Mouse (Mus musculus) left cerebral cortex, postnatal 14 days (tissue): ENCODE results near the gene Sco1. TPM values are rescaled to one million over a fixed set of nuclear protein-coding genes. Genes with fewer than 3 reads are reported as not detected.

Source experiments
- DNase-seq, 2 experiments: peaks; one replicate each; pipeline ENCODE4 v3.0.0; 2021 to 2022; ENCODE audit warnings: low spot score in 2 of 2, mixed read lengths in 1 of 2
- intact Hi-C: fragments of 180-260 bp; cut with DNase I; formaldehyde crosslinking; loops from one replicate; pipeline ENCODE4 v1.15.1; 2025
- total RNA-seq, 2 experiments: library from RNA; stranded (reverse); gene quantifications; 2 replicates each; pipeline ENCODE4 v1.2.3; 2021

The Sco1 gene
- total RNA-seq, 2 experiments from 2014 or later = 8.3 to 8.8 TPM

GRCm38 (mm10) chr11:67036892-67037291 is 15.6 kb upstream of the Sco1 start:
- DNase-seq = no peak
- intact Hi-C loops = no loop called here

DNA sequence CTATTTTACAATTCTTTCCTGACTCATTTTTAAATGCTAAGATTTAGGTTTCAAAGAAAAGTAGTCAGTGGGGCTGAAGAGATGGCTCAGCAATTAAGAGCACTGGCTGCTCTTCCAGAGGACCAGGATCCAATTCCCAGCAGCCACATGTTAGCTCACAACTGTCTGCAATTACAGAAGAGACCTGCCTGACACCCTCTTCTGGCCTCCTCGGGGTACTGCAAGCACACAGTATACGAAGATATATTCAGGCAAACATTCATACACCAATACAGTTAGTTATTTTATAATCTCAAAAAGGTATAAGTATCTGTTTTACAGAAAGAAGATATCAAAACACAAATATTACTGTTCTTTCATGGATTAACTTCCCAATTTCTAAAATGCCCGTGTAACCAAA is 12.7 kb upstream of the Sco1 start:
- intact Hi-C loops = no loop called here
- DNase-seq = no peak

GRCm38 (mm10) chr11:67040483-67040882 is 12.0 kb upstream of the Sco1 start:
- no peak for DNase-seq
- intact Hi-C loops = no loop called here

DNA sequence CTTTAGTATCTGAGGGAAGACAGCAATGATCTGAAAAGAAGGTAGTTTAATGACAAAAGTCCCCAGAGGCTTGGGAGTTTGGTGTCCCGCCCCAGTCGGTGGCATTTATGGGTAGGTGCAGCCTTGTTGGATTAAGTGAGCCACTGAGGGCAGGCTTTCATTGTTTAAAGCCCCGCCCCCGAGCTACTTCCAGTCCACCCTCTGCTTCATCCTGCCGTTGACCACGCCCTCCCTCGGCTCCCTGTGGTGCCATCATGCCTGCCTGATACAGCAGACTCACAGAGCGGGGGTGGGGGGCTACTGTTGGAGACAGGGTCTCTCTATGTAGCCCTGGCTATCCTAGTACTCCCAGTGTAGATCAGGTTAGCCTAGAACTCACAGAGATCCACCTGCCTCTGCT is 9.5 kb upstream of the Sco1 start:
- intact Hi-C loops = no loop called here
- DNase-seq = no peak

GRCm38 (mm10) chr11:67044959-67045358 is 7.5 kb upstream of the Sco1 start:
- intact Hi-C loops = no loop called here
- no peak for DNase-seq

DNA sequence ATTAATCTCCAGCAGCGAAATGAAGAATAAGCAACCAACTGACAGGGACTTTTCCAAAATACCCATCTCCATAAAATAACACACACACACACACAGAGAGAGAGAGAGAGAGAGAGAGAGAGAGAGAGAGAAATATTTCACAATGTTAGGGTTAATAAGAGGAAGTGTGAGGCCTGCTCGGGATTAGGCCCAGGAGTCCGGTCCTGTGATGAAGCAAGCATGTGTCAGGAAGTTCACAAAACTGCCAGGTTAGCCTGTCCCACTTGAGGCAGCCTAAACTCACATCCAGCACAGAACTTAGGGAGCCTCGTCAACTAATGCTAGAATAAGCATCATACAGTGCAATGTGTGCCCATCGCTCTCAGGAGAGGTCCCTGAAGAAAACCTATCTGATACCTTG is 5.3 kb upstream of the Sco1 start:
- DNase-seq = no peak
- intact Hi-C loops = no loop called here

DNA sequence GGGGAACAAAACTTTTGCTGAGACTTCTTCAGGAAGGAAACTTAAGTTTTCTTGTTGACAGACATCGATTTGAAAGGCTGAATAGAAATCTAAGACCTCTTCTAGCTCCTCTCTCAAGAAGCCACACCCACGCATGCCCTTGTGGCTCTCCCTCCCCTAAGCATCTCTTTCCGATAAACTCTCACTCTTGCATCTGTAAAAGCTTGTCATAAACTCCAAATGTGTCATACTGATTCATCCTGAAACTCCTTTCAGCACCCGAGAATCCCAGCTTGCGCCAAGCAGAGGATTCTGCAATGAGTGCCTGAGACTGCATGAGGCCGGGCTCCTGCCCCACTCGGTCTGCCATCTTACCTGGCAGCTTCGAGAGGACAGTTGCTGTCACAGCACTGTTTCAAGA is 4.0 kb upstream of the Sco1 start:
- intact Hi-C loops = no loop called here
- no peak for DNase-seq

DNA sequence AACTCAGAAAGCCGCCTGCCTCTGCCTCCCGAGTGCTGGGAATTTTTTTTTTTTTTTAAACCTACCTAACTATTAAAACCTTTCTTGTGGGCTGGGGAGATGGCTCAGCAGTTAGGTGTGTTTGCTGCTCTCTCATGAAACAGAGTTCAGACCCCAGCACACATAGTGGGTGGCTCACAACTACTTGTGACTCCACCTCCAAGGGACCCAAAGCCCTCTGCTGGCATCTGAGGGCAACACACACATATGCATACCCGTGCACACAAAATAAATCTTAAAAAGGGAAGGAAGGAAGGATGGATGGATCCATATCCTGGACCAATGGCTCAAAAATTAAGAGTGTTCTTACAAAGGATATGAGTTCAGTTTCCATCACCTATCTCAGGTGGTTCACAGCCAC is 3.2 kb upstream of the Sco1 start:
- intact Hi-C loops = no loop called here
- DNase-seq = no peak

DNA sequence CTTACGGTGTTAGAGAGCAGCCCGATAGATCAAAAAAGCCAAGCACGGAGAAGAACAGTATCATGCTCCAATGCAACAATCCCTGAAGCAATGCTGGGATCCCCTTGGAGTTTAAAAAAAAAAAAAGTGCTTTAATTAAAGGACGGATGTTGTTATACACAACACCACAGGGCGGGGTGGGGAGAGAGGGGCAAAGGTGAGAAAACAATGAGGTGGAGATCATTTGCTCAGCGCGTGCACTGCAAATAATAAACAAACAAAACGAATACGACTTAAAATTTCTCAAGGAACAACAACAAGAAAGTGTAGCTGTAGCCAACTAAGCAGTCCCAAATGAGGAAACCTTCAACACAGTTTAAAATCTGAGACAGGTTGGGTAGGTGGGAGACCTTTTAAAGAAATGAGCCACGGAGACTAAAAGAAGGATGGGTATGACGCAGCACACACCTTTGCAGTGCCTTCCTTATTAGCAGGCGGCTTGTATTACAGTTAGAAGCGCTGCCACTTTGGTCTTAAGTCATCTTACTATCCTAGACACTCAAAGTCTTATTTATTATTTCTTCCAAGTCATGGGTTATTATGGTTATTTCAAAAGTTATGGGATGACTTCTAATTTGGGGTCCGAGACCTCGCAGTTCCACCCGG is 672 bp upstream of the Sco1 start:
- DNase-seq = no peak
- intact Hi-C loops = no loop called here

- no peak for DNase-seq
- intact Hi-C loops = no loop called here
Observed at GRCm38 (mm10) chr11:67054754-67055365, 2.4 kb downstream of the Sco1 start.

- intact Hi-C loops = no loop called here
- DNase-seq = no peak
Observed at GRCm38 (mm10) chr11:67061311-67061710, 8.8 kb downstream of the Sco1 start.

- peak in 1 of 2 experiments; percentile 12 for DNase-seq
- intact Hi-C loops = no loop called here
Observed at GRCm38 (mm10) chr11:67062726-67063125, 10.3 kb downstream of the Sco1 start.

- intact Hi-C loops = no loop called here
- no peak for DNase-seq
Observed at GRCm38 (mm10) chr11:67067741-67068140, 15.3 kb downstream of the Sco1 start.

DNA sequence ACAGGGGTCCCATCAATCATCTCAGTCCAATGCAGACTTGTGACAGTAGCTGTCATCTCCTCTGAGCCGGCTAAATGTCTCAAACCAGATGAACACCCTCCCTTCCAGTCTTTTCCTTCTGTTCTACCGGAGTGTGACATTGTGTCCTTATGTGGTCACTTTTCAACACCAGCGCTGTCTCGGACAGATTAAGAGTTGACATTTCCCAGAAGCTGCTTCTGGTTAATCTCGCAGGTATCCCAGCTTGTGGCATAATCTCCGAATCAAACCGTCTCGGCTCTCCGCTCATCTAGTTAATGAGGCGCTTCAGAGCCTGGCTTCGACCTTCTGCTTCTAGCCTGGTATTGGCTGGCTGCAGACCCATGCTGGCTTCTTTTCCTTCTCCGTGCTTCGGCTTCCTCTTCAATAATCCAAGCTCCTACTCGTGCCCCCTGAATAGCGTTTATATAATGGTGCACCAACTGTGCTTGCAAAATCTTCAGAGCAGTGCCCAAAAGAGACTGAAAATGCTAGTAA is 20.2 kb downstream of the Sco1 start:
- intact Hi-C loops = no loop called here
- DNase-seq = no peak

DNA sequence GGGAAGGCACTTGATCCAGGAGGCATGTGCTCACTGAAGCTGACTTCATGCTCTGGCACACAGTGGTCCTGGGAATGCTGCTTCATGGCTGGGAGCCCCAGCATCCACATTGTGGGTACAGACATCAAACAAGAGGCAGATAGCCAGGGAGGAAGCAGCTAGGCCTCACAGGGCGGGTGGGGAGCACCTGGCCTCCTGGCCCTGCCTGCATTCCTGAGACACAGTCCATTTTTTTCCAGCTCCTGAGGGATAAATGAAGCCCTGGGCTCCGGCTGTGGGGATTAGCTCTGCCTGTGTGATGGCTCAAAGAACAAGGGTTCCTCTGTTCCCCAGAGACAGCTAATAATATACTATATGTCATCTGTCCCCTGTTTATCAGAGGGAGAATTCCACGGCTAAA is 22.6 kb downstream of the Sco1 start:
- no peak for DNase-seq
- intact Hi-C loops = no loop called here

- intact Hi-C loops = no loop called here
- DNase-seq = no peak
Observed at GRCm38 (mm10) chr11:67076781-67077180, 24.3 kb downstream of the Sco1 start.

DNA sequence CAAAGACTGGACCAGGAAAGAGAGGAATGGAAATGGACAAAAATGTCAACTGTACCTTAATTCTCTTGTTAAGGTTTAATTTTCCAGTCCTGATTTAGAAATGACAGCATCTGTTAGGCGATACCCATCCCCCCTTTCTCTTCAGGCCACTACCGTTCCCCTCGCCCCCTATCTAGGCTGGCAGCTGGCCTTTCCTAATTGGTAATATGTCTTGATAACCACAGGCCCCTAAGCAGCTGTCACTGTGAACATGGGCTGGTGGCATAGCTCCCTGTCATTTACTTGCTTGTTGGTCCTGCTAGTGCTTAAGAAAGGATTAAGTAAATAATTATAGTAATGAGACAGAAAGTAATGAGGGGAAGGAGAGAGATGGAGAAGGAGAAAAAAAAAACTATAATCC is 25.0 kb downstream of the Sco1 start:
- no peak for DNase-seq
- intact Hi-C loops = no loop called here

DNA sequence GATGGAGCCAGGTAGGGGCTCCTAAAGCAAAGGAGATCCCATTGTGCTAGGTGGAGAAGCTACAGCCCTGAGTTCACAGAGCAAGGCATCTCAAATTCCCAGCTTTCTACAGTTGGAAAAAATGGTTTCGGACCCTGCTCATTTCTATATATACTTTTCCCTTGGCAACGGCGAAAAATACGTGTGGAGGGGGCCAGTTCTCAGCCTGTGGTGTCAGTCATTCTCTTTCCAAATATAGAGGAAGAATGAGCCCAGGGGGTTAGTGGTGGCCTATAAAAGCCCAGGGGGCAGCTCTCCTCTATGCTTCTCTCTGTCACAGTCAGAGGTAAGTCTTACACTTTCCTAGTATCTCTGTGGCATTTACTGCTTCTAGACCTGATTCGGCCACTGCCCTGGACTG is 25.5 kb downstream of the Sco1 start, which contains the start of gene Myh3:
TSS of gene Myh3 (plus strand) at position 301 of the 400 bp plus-strand sequence.
- intact Hi-C loops = no loop called here
- DNase-seq = no peak

DNA sequence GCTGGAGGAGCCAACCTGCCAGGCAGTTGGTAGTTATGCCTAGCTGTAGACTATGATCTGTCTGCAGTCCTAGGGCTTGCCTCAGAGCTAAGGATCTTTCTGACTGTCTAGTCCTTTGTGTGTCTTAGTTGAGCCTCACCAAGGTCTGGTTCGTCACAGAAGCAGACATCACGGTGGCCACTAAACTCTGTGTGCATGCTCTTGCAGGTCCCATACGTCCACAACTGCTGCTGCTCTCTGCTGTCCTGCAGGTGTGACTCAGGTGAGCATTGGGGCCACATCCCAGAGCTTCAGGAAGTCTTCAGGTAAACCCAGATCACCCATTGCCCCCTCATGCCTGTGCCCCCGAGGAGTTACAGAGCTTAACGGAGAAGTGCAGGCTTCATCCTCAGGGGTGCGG is 26.4 kb downstream of the Sco1 start:
- intact Hi-C loops = no loop called here

GRCm38 (mm10) chr11:67079740-67080139 is 27.3 kb downstream of the Sco1 start:
- intact Hi-C loops = no loop called here
- DNase-seq = no peak

More for the DNA sequence above, 26.4 kb downstream of the Sco1 start:
- no peak for DNase-seq

- intact Hi-C loops = no loop called here
- DNase-seq = peak; percentile 41 to 51
Observed at GRCm38 (mm10) chr11:67080168-67080567, 27.7 kb downstream of the Sco1 start.
